Mouse (Mus musculus) MEL-GATA-1-ER (cell line): ENCODE results near the gene Tmem30b.
A peak's percentile ranks its signal among the peaks of the same experiment; 100 is the strongest.

Source experiments
- DNase-seq: peaks from one replicate; pipeline ENCODE4 v3.0.0-alpha.2; 2012; ENCODE audit warnings: low read depth; ENCODE audit errors: extremely low read depth

The Tmem30b gene

DNA sequence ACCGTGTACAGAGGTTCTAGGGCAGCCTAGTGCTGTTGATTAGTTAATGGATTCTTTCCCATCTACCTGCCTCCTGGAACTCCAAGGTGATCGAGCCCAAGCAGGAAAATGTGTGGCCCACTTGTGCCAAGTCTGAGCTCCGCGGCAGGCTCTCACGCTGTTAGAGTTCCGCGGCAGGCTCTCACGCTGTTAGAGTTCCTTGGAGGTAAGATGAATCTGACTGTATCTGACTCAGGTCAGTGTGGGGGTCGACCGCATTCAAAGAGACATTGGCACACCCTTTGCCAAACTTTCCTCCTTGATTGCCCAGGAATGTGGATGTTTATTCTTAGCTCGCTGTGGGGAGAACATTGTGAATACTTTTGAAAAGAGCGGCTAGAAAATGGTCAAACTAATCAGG lies 28.4 kb downstream of the Tmem30b start:
- DNase-seq = no peak

DNA sequence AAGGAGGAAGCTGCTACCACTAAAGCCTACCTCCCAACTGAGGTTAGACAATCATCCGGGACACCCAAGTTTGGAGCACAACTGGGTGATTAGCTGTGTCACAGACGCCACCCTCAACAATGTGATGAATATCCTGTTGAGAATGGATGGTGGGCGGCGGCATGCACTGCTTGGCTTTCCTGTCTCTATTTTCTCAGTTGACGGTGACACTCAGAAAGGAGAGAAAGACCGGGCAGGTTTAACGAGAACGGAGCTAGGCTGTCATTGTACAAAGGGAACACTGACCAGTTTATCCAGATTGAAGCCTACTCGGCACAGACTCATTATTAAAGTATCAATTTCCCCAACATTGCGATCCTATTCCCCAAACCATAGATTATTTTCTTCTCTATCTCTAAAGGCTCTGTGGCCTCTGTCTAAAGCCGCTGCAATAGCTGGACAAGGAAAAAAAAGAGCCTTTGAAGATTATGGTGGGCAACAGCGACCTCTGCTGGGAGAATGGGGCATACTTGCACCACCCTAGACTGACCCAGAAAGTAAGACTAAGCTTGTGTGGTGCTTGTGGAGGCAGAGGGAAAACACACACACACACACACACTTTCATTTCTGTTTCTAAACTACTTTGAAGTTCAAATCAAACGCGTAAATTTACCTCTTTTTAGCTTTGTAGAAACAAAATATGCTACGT lies 29.0 kb downstream of the Tmem30b start:
- peak; percentile 36 for DNase-seq

DNA sequence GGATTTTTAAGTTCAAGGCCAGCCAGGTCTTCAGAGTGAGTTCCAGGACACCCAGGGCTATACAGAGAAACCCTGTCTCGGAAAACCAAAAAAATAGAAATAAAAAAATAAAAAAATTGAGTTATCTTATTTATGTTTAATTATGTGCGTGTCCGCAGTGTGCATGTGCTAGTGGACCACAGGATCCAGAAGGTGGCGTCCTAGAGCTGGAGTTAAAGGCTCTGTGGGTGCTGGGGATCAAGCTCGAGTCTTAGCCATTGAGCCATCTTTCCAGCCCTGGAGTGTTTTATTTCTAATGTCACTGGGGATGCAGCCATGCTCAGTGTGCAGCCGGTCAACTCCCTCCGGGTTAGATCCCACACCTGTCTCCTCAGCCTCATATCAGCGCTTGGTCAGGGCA lies 29.7 kb downstream of the Tmem30b start:
- no peak for DNase-seq

DNA sequence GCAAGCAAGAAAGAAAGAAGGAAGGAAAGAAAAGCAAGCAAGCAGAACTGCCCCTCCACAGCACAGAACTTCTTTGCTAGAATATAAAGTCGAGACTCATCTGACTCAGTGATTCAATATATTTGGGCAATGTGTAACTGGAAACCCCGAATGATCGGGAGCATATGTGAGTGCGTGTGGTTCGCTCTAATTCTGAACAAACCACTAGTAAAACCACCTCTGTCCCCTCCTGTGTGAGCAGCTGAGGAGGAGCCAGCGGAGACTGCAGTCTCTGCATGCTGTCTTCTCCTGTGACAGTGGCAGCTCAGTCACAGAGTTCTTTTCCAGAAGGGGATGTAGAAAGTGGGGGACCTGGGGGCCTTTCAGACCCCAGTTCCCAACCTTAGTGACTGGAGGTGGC lies 31.5 kb downstream of the Tmem30b start:
- DNase-seq = no peak

DNA sequence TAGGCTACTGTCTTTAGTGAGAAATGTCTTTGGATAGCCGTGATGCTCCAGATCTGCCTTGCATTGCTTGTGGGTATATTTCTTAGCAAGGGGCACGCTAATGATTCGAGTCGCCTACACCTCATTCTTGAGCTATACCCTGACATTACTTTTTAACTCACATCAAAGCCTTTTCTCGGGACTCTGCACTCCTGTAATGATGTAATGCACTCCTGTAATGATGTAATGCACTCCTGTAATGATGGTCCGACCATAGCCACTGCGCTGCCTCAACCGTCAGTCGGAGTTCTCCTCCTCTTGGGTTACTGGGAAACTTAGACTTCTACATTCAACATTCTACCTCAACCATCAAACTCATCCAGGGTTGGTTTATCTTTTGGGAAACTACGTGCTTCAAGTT lies 32.2 kb downstream of the Tmem30b start:
- no peak for DNase-seq

DNA sequence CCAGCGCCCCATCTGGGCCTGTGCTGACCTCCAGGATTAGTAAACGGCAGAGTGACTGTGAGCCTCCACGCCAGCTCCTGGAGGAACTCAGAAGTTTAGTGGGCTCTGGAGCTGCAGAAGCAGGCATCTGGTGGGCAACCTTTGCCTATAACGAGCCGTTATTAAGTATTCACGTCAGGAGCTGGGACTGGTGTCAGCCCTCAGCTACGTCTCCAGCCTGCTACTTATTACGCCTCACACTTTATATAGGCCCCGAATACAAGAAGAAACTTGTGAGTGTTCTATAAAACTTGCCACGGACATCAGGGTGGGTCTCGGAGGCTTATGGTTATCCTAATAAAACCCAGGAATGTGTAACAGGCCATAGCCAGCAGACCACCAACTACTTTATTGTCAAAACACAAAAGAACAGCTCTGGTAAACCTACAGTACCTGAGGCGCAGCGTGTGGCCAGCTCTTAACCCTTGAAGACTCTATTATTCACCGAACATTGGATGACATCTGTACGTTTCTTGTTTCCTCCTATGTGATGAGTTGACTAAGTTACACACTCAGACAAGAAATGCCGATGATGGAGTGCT lies 34.6 kb downstream of the Tmem30b start:
- DNase-seq = no peak

DNA sequence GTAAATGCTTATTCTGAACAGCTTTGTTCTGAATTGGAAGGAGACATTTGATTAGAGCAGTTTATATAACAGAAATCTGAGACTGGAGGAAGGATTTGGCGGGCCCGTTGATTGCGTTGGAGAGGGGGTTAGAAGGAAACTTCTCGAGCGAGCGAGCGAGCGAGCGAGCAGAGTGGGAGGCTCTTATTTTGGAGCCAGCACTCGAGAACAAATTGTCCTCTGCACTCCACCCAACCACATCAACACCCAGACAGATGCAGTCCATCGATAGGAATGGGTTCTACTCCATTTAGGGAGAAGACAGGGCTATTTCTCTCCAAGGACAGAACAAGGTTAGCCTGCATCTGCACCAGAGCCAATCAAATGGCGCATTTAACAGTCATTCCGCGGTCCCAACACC lies 39.1 kb downstream of the Tmem30b start:
- DNase-seq = no peak

DNA sequence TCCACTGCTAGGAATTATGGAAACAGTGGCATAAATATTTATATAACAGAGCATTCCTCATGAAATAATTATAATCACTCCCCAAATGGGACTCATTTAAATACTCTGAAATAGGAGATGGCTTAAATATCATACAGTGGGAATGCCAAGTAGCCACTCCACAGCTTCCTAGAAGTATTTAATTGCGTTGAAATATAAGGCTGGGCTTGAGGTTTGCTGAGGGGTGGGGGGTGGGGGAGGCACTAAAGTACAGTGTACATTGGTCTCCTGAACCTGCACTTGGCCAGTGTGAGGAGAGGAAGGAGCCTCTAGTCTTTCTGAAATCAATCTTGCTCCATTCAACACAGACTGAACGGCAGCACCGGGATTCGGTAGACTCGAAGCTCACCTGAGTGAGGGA lies 39.5 kb downstream of the Tmem30b start:
- no peak for DNase-seq

DNA sequence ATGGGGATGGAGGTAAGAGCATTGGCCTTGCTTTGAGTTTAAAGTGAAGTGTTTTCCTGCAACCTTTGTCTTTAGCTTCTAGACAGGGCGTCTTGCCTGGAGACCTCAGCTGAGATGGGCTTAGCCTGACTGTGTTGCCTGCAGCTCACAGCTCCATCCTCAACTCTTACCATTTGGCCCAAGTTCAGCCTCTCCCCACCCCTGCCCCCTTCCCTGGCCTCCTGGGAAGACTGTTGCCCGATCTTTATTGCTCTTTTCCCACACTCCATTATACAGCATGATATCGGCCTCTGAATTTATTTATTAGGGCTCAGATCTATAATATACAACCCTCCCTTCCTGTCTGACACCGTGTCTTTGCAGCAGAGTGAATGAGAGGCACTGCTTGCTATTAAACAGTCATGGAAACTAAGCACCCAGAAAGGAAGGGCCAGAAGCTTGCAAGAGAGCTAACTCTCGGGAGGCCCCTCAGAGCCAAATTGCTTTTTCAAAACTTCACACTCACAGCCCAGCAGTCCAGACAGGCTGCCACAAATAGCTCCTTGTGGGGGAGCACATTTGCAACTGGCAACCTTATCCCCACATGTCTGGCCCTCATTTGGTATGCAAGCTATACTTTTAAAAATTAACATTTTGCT lies 45.4 kb downstream of the Tmem30b start:
- DNase-seq = no peak

DNA sequence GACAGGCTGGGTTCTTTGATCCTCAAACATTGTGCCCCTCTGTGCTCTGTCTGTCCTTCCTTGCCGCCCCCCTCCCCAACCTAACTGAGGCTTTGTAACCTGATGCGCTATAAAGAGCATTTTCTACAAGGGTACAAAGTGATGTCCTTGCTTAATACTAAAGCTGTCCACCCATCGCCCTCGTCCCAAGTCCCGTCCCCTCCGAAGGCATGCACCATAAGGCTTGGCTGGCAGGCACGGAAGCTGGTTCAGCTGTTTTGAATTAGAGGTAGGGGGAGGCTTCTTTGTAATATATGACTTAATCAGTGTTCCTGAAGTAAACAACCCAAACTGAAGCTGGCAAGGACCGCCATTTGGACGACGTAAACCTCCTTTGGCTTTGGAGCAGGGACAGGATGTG lies 51.0 kb downstream of the Tmem30b start:
- no peak for DNase-seq

DNA sequence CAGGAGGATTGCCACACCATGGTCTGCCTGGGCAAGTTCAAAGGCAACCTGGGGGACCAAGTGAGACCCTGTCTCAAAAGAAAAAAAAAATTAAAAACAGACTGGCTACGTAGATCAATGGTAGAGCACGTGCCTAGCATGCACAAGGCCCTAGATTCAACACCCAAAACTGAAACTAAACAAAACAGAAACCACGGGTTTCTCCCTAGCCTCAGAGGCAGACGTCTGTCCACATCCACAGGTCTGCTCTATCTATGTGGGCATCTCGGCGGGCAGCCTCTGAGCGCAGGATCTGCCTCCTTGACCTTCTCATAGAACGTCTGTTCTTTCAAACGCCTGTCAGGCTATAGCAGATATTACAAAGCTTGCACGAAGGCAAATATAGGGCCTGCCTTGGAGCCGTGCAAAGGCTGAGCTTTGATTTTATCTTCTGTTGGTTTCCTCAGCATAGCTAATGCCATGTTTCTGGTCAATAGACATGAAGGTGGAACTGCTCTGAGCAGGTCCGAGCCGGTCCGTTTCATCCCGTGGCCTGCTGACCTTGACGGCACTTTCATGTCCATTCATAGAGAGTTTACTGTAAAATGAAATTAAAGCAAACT lies 52.2 kb downstream of the Tmem30b start:
- DNase-seq = no peak
